Mouse (Mus musculus) bone marrow, adult 2 months (tissue): Measurements from ENCODE around the gene Wasl.

Experiments used
- CTCF ChIP-seq: fragments of 200-500 bp; IDR thresholded peaks from 2 replicates; pipeline ENCODE4 v1.5.1; 2011; ENCODE audit warnings: low read length, control low read depth; ENCODE audit not compliant: control insufficient read depth, insufficient read depth
- POLR2A ChIP-seq: fragments of 200-500 bp; IDR thresholded peaks from 2 replicates; pipeline ENCODE4 v1.6.1; 2011; ENCODE audit warnings: low read depth, mild to moderate bottlenecking, control low read depth, low read length, borderline replicate concordance; ENCODE audit not compliant: control insufficient read depth

DNA sequence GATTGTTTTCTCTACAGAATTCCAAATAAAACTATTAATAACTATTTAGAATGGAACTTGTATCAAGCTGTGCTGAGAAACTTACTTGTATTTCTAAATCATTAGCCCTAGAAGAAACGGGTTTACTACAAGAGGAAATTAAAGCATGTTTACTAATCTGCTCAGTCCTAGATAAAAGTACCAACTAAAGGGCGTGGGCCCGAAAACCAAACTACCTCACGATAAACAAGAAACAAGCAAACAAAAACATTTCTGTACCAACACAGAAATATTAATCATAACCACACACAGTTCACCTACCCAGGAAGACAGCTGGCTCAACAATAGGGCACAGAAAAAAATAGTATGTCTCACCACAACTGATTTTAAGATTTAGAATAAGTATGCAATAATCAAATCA lies 16.4 kb downstream of the Wasl start:
- TF ChIP-seq CTCF (no peak), POLR2A (no peak)
